Mouse (Mus musculus) bone marrow macrophage, adult 2 months (primary cell): Measurements from ENCODE around the gene Snap25.

Experiments
- CTCF ChIP-seq: IDR thresholded peaks from 2 replicates; pipeline ENCODE4 v1.5.1; 2012; ENCODE audit warnings: low read depth, mild to moderate bottlenecking, low read length, moderate library complexity
- POLR2A ChIP-seq: IDR thresholded peaks from 2 replicates; pipeline ENCODE4 v1.6.1; 2012; ENCODE audit warnings: mild to moderate bottlenecking, low read depth, low read length, borderline replicate concordance

- TF ChIP-seq POLR2A (no peak), CTCF (no peak)
Measured at GRCm38 (mm10) chr2:136778674-136779073, 65.4 kb downstream of the Snap25 start.
